Mouse (Mus musculus) cerebellum, adult 2 months (tissue): ENCODE results near the gene Bhlhe23.

ENCODE experiments used
- CTCF ChIP-seq: fragments of 200-500 bp; IDR thresholded peaks from 2 replicates; pipeline ENCODE4 v1.5.1; 2011; ENCODE audit warnings: low read depth, mild to moderate bottlenecking, control low read depth, low read length, moderate library complexity, borderline replicate concordance; ENCODE audit not compliant: insufficient read depth
- POLR2A ChIP-seq: fragments of 200-500 bp; IDR thresholded peaks from 2 replicates; pipeline ENCODE4 v1.6.1; 2011; ENCODE audit warnings: low read length, control low read depth, borderline replicate concordance; ENCODE audit not compliant: insufficient read depth

GRCm38 (mm10) chr2:180726658-180727442 lies 49.9 kb downstream of the Bhlhe23 start:
- TF ChIP-seq POLR2A: no peak
- no peak for TF ChIP-seq CTCF
